In genomic region chr5:99247915-99248314, GRCm38 (mm10) we compare ENCODE assay signal across 11 mouse cellular contexts.
A peak's percentile ranks its signal among the peaks of the same experiment; 100 is the strongest.
DNase-seq lines count a peak whose midpoint lies in the region; ATAC-seq and TF ChIP-seq lines count a peak whose summit lies in the region.
"Had no signal": no experiment of that assay in that cellular context is flagged by ENCODE, and none has a peak within 500 bp of the region (broad histone marks: within the 10 kb centered on the region; RNA-seq: fewer than 3 reads in every experiment).

No protein-coding gene starts in this region.

- H3K9ac ChIP-seq in midbrain, embryonic 15.5 days: no peak overlapping the region
- H3K9ac ChIP-seq: limb, embryonic 15.5 days had no signal

- no peak for TF ChIP-seq POLR2A in lung, adult 2 months (IDR thresholded peaks at IDR 0.05; ENCODE audit: borderline replicate concordance, extremely low read depth, low read depth, low read length)
- TF ChIP-seq POLR2A in kidney, adult 2 months (IDR thresholded peaks at IDR 0.05; ENCODE audit: low read depth, low read length): no peak

- intact Hi-C loops in gastrocnemius, adult 2 months (cut with DNase I): loop anchor here (1.0 kb wide), 1 partner anchor 330 kb away; no protein-coding TSS in a partner anchor

- TF ChIP-seq CTCF in gastrocnemius, adult 2 months (IDR thresholded peaks at IDR 0.05): peak; percentile 8; the same call in 1 of the 2 replicates
- TF ChIP-seq CTCF in lung, adult 2 months (IDR thresholded peaks at IDR 0.05; ENCODE audit: insufficient read depth, low read length): 0 out of 2 replicates have a peak, but pooled peaks have one; percentile 15
- TF ChIP-seq CTCF in kidney, adult 2 months (conservative IDR thresholded peaks at IDR 0.05; ENCODE audit: insufficient read depth, insufficient read length, low read depth, low read length): no peak

- no peaks in the 10 kb centered on the region for H3K36me3 ChIP-seq in midbrain, embryonic 15.5 days (replicated peaks)
- no peaks in the 10 kb centered on the region for H3K36me3 ChIP-seq in kidney, adult 2 months (ENCODE audit: control insufficient read depth, insufficient read depth, low read length)
- H3K36me3 ChIP-seq: embryonic facial prominence, embryonic 13.5 days; limb, embryonic 15.5 days had no signal

- 89% methylated on average over 6 of the region's 6 CpGs for WGBS in lung, adult 2 months
- 84% methylated on average over 6 of the region's 6 CpGs for WGBS in midbrain, embryonic 15.5 days
- 89% methylated on average over 6 of the region's 6 CpGs for WGBS in kidney, adult 2 months

- H3K27ac ChIP-seq in gastrocnemius, adult 2 months: no peak overlapping the region
- no peak overlapping the region for H3K27ac ChIP-seq in midbrain, embryonic 15.5 days
- H3K27ac ChIP-seq in kidney, adult 2 months (ENCODE audit: insufficient read depth, low read depth, low read length): no peak overlapping the region
- H3K27ac ChIP-seq: embryonic facial prominence, embryonic 13.5 days; limb, embryonic 15.5 days had no signal

- no peaks in the 10 kb centered on the region for H3K27me3 ChIP-seq in midbrain, embryonic 15.5 days (replicated peaks)
- H3K27me3 ChIP-seq in kidney, adult 2 months (replicated peaks; ENCODE audit: control insufficient read depth, insufficient read depth, low read length): no peaks in the 10 kb centered on the region
- H3K27me3 ChIP-seq: limb, embryonic 15.5 days; megakaryocyte, embryonic 14.5 days had no signal

- H3K9me3 ChIP-seq in midbrain, embryonic 15.5 days: no peaks in the 10 kb centered on the region
- H3K9me3 ChIP-seq: embryonic facial prominence, embryonic 13.5 days; limb, embryonic 15.5 days; megakaryocyte, embryonic 14.5 days had no signal

- no peak for ATAC-seq in midbrain, embryonic 15.5 days (replicated peaks)

- H3K4me2 ChIP-seq in midbrain, embryonic 15.5 days: 0 out of 2 replicates have a peak overlapping the region, but pooled peaks have one; percentile 19
- H3K4me2 ChIP-seq: embryonic facial prominence, embryonic 13.5 days; limb, embryonic 15.5 days had no signal

- no peak for DNase-seq in gastrocnemius, adult 2 months
- no peak for DNase-seq in gastrocnemius, adult 8-10 months (ENCODE audit: low spot score in 2 of 2)
- DNase-seq in lung, adult 2 months: no peak
- DNase-seq in lung, postnatal 14 days: no peak
- peak; percentile 41 for DNase-seq in NIH3T3 (ENCODE audit: low read depth)
- DNase-seq in kidney, adult 11 months: no peak
- DNase-seq in kidney, adult 2 months: no peak

- peaks cover 10% of the 10 kb centered on the region for H3K4me1 ChIP-seq in lung, adult 2 months (ENCODE audit: control insufficient read depth, insufficient read depth, low read length)
- H3K4me1 ChIP-seq in midbrain, embryonic 15.5 days: peaks cover 51% of the 10 kb centered on the region
- peaks cover 3% of the 10 kb centered on the region; the same call in 1 of the 2 replicates for H3K4me1 ChIP-seq in kidney, adult 2 months (ENCODE audit: control insufficient read depth, insufficient read depth, low read length)

- no peak overlapping the region for H3K4me3 ChIP-seq in gastrocnemius, adult 2 months
- H3K4me3 ChIP-seq in lung, adult 2 months (replicated peaks; ENCODE audit: extremely low read depth, low read depth, low read length): no peak overlapping the region
- H3K4me3 ChIP-seq in midbrain, embryonic 15.5 days: no peak overlapping the region
- H3K4me3 ChIP-seq in kidney, adult 2 months (ENCODE audit: insufficient read depth, low read depth, low read length): no peak overlapping the region
- H3K4me3 ChIP-seq: embryonic facial prominence, embryonic 13.5 days; limb, embryonic 15.5 days had no signal
